Mouse (Mus musculus): Measurements from ENCODE around the gene Spg11. TPM values are rescaled to one million over a fixed set of nuclear protein-coding genes. Genes with fewer than 3 reads are reported as not detected.

Spg11 gene
- 10 to 100 TPM; 12.2 TPM for total RNA-seq (2021)

DNA sequence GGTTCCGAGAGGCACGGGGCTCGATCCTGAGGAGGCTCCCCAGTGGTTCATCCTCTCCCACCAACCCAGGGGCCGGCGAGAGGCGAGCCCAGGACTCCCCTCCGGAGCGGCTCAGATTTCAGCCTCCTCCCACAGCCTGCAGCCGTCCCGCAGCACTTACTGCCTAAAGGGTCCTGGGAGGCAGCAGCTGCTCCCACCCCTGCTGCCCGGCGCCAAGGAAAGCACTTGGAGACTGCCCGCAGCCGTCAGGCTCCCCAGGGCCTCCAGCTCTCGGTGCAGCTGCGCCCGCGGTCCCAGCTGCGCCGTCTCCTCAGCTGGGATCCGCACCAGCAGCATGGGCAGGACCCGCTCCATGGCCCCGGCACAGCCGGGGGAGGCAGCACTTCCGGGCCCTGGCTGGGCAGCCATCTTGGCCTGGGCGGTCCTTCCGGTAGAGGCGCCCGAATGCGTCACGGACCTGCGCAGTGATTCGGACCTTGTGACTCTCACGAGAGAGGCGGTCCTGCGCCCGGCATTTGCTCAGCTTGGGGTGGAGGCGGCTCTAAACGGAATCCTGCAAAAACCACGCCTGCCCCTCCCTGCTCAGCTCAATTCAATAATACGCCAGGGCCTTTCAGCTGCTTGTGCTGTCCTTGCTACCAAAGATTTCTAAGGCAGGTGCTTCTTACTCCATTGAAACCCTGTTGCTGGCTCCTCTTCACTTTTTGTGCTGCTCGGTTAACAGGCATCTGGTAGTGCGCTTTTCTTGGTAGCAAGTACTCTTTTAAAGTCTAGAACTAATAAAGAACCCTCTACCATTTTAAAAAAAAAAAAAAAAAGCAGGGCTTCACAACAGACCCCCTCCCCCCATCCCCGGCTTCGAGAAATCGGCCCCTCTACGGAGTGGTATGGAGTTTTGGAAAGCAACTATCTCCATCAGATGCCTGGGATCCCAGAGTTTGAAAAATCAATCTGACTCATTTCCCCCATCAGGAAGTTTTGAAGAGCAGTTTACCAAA, at the start of gene Spg11:
Spg11 (minus strand) TSS at position 426 of the 998 bp plus-strand sequence.
- peak; percentile 98 for DNase-seq

- no peak for DNase-seq
Observed at GRCm38 (mm10) chr2:122164293-122164692, 46.1 kb upstream of the Spg11 start.

DNA sequence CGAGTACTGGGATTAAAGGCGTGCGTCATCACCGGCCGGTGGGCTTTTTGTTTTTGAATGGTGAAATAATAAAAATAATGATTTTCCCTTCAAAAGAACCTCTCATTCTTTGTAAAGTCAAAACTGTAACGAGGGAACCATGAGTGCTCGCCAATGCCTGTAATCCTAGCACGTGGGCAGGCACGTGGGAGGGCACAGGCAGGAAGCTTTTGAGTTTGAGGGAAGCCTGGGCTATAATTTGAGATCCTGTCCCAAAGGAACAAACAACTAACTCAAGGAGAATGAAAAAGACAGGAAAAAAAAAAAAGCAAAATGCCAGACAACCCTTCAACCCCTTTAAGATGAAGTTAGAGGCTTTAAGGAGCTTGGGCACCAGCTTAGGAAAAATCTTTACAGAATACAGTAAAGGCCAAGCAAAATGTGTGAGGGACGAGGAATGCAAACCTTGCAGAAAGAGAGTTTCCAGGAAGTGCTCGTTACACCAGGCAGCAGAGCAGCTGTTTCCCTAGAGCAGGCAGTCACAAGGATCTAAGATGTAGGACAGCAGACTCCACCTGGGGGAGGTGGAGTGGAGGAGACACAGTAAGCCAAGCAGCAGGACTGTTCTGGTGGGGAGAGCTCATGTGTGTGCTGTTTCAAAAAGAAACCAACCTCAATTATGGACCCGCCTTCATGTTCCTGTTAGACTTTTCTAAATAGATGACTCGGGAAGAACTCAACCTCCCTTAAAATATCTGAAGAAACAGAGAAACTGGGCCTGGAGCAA, 45.4 kb upstream of the Spg11 start:
- DNase-seq: no peak

DNA sequence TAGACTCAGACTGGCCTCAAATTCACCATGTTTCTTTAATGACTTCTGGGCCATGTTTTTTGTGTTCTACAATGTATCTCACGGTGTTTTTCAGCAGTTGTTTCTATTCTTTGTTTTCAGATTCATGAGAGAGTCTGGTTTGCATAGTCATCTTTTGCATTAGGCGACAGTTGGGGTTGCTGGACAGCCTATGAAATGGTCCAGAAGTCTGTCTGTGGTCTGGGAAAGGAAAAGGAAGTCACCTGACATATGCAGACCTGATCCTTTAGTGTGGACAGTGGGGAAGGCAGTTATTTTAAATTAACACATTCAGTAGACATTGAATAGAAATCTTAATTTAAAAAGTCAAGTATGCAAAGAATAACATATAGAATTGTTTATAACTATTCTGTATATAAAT, 44.3 kb upstream of the Spg11 start:
- DNase-seq: no peak

DNA sequence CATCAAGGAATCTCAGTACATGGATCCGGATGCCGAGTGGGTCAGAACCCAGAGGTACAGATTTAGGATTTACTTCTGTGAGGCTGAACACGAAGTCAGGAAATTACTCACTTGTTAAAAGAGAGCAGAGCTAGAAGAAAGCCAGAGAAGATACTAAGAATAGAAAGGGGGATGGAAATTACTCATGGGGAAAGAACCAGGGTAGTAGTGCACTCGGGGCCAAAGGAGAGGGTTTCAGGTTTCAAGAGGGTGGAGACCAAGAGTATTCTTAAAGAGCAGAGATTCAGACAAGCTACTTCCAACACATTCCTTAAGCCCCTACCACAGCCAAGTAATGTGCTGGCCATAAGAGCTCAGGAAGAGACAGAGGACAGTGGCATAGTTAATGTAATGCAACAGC, 43.4 kb upstream of the Spg11 start:
- no peak for DNase-seq

DNA sequence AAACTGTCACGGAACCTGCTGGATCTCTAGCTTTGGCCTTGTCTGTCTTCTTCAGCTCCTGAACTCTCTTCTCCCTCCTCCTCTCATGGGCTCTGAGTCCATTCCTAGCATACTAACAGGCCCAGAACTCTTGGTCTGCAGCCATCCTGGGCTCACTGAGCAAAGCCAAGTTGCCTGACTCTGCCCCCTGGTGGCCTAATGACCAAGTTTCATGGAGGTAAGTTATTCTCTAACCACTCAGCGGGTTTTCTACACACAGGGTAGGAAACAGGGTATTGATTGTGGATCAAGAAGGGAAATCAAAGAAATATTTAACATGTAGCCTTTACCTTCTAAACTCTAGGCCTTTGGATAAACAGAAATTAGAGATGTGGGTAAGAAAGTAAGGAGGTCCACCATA, 42.5 kb upstream of the Spg11 start, which contains the start of gene Trim69:
Trim69 (plus strand) TSS at position 21 of the 400 bp plus-strand sequence.
- DNase-seq: peak; percentile 91

DNA sequence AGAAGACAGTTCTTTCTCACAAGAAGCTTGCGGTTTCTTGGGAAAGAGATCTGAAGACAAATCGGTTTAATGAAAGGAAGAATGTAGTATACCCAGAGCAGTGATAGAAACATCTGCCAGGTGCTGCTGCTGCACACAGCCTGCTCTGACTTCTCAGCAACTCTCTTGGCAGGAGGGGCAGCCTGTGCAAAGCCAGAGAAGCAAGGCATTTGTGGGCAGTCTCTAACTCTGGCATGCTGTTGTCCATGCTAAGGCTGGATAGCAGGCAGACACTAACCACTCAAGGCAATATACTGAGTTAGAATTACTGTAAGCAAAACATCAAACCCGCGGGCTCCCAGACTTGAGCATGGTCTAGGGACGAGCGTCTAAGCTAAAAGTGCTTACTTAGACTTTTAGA, 41.5 kb upstream of the Spg11 start:
- DNase-seq: no peak

DNA sequence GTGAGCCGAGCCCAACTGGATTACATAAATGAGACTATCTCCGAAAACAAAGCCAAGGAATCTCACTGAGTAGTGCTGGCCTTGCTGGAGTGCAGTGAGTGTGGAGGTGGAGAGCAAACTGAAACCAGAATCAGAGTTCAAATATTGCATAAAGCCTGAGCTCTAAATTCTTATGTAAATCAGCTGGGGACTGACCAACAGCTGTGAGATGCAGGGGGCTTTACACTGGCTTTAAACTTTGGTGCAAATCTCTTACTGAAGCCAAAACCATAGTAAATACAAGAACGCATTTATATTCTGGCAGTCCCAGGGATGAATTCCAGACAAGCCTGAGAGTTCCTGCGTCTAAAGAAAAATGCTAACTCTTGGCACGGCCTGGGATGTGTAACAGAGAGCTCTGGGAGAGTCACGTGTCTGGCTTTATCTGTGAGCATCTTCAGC, 40.2 kb upstream of the Spg11 start:
- no peak for DNase-seq

DNA sequence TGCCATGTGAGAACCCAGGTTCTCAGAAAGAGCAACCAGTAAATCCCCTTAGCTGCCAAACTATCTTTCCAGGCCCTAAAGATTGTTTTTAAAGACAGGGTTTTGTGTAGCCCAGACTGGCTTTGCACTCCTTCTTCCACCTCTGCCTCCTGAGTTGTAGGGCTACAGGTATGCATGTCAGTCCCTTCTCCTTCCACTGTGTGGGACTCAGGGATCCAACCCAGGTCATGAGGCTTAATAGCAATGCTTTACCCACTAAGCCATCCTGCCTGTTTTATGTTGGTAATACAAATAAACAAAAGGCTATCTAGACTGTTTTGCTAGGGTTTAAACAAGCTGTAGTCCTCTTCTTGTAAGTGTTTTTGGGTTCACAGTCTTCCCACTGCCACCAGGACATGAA, 39.4 kb upstream of the Spg11 start:
- DNase-seq: no peak

DNA sequence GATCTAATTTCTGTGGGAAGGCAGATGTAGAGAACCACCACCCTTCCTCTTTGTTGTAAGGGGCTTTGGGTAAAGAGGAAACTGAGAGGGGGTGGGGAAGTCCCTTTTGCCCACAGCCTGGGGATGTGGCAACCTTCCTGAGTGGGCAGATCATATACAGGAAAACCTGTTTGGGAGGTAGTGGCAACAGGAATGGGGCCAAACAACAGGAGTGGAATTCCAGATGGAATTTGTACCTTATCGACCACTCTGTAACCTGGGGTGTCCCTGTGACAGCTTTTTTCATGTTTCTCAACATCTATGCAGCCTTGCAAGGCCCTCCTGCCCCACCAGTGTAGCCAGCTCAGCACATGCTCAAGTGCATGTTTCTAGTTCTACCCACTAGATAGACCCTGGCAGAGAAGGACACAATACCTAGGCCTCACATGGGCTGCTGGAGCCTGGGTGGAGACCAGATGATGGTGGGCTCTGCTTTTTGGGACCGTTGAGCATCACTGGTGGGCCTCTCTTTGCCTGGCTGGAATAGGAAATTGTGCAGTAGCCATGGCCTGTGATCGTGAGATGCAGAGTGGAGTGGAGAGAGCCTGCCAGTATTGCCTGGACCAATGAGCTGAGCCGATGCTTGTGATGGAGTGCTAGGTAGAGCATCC, 38.0 kb upstream of the Spg11 start:
- no peak for DNase-seq

- no peak for DNase-seq
Observed at GRCm38 (mm10) chr2:122155292-122155691, 37.1 kb upstream of the Spg11 start.

- no peak for DNase-seq
Observed at GRCm38 (mm10) chr2:122154479-122154878, 36.3 kb upstream of the Spg11 start.

DNA sequence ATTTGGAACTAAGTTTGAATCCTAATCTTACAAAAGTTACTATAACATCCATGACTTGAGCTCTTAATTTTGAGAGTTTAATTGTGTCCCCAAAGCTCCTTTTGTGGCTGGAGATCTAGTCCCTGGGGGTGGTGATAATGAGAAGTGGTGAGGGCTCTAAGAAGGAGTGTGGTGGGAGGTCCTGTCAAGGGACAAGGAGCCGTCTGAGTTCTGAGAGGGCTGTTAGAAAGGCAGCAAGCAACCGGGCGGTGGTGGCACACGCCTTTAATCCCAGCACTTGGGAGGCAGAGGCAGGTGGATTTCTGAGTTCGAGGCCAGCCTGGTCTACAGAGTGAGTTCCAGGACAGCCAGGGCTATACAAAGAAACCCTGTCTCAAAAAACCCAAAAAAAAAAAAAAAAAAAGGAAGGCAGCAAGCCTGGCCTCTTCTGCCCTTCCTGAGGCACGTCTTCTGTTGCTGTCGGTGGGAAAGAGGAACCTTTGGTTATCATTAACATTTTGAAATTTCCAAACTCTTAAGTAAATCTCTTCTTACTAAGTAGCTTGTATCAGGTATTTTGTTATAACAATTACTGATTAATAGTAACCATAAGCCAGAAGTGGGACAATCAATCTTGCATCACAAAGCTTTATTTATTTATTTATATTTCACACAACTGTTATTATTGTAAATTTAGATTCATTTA, 35.6 kb upstream of the Spg11 start:
- no peak for DNase-seq

- DNase-seq: no peak
Observed at GRCm38 (mm10) chr2:122152850-122153249, 34.7 kb upstream of the Spg11 start.

- no peak for DNase-seq
Observed at GRCm38 (mm10) chr2:122151221-122151620, 33.0 kb upstream of the Spg11 start.

DNA sequence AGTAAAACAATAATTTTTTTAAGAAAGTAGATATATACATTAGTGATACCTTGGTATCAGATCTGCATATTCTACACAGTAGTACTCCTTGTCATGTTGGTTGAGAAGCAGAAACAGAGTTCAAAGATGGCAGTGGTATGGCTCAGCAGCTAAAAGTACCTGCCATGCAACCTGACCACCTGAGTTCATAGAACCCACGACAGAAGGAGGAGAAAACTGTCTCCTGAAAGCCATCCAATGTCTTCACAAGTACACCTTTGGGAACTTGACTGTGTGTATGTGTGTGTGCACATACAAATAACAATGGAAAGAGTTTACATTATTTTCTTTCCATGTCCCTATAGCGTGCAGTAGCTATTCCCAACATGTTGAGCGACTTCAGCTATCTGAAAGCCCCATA, 31.5 kb upstream of the Spg11 start:
- no peak for DNase-seq

GRCm38 (mm10) chr2:122149316-122149715, 31.1 kb upstream of the Spg11 start:
- DNase-seq: no peak

DNA sequence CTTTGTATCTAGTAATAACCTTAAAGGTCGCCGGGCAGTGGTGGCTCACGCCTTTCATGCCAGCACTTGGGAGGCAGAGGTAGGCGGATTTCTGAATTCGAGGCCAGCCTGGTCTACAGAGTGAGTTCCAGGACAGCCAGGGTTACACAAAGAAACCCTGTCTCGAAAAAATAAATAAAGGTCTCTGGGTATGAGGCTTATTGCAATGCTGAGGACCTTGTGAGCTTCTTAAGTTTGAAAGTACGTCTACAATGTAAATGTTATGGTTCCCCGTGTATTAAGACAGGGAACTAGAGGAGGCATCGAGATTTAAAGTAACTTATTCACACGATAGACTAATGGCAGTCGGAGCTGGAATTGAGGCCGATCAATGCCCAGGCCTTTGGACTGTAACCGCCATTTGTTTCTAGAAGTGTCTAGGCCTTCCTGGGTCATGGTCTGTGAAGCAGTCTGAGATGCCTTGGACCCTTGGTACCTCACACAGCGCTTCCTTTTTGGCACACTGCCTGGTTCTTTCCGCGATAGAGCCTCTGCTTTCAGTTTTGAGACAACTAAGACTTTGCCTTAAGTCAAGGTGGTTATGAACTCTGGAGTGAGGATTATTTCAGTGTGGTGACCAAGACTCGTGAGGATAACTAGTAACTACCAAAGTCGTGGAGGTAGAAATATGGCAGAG, 30.2 kb upstream of the Spg11 start:
- peak; percentile 78 for DNase-seq

DNA sequence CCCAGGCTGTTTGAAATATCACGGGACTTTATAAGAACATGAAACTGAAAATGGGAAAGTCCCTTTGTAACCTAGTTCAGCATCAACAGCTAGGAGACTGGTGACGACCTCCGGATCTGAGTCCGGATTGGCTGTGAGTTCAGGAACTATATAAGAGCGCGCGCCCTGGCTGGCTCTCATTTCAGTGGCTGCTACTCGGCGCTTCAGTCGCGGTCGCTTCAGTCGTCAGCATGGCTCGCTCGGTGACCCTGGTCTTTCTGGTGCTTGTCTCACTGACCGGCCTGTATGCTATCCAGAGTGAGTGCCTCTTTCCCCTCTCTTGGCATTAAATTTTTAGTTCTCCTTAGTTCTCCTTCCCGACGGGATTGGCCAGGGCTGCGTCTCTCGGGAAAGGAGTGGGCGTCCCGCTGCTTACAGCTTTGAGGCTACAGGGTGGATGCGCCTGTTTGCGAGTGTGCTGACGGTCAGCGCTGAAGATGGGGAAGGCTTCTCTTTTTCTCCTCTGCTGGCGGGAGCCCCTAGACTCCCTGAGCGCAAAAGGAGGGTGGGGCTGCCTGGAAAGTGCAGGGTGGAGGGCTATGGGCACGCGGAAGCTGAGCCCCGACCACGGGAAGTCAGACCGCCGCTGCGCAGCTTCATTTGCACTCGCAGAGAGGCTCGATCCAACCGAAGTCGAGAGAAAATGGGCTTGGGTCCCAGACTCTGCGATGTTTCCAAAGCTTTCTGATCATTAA, 29.5 kb upstream of the Spg11 start, which contains the start of gene B2m:
B2m (plus strand) TSS at position 179 of the 734 bp plus-strand sequence.
- peak; percentile 96 for DNase-seq

DNA sequence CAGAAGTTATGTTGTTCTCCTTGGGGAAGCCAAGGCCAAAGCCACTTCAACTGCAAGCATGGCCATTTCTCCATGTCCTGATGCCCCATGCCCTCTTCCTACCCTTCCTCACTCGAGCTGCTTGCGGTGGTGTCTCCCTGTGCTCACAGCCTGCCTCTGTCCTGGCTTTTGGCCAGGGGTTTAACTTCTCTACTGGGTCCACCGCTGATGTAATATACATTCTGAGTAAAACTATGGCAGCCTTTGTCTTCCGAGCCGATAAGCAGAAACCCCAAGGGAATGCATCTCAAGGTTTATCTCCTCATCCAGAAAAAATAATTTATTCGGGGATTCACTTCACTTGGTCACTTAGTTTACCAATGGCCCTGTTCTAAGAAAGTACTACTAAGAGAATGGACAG, 28.5 kb upstream of the Spg11 start:
- peak; percentile 41 for DNase-seq

DNA sequence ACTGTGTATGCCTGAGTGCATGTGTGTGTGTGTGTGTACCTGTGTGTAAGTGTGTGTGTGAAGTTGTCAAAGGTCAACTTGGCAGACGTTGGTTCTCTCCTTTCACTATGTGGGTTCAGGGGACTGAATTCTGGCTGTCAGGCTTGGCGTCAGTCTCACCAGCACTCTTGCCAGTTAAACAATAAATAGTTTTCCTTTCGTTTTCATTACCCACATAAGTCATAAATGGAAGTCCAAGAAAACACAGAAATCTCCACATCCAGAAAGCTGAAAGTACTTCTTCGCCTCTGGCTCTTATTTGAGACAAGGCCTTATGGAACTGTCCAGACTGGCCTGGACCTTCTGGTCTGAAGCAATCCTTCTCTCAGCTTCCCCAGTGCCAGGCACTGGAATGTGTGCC, 27.6 kb upstream of the Spg11 start:
- no peak for DNase-seq
